Mouse (Mus musculus) heart, embryonic 15.5 days (tissue): ENCODE data around the gene Lancl1. TPM values are rescaled to one million over a fixed set of nuclear protein-coding genes. Genes with fewer than 3 reads are reported as not detected.

Source experiments
- ATAC-seq: fragments of 200-750 bp; cut with Nextera tagmentation; replicated peaks from 2 replicates; pipeline ENCODE4 v1.8.0; 2017; ENCODE audit warnings: low read depth, moderate TSS enrichment; ENCODE audit not compliant: insufficient number of reproducible peaks, insufficient read depth, low FRiP score
- H3K27ac ChIP-seq: fragments of 300-500 bp; sonication (generic); 2 replicates; pipeline ENCODE4 v1.5.1; 2015; ENCODE audit warnings: mild to moderate bottlenecking, inconsistent platforms
- H3K27me3 ChIP-seq: fragments of 300-500 bp; sonication (generic); 2 replicates; pipeline ENCODE4 v1.6.1; 2015; ENCODE audit warnings: inconsistent platforms
- H3K36me3 ChIP-seq: fragments of 300-500 bp; sonication (generic); 2 replicates; pipeline ENCODE4 v1.6.1; 2015; ENCODE audit warnings: mild to moderate bottlenecking, inconsistent platforms
- H3K4me1 ChIP-seq: fragments of 300-500 bp; sonication (generic); replicated peaks from 2 replicates; pipeline ENCODE4 v1.6.1; 2015; ENCODE audit warnings: inconsistent platforms
- H3K4me2 ChIP-seq: fragments of 300-500 bp; sonication (generic); 2 replicates; pipeline ENCODE4 v1.6.1; 2015; ENCODE audit warnings: inconsistent platforms, mild to moderate bottlenecking, moderate library complexity
- H3K4me3 ChIP-seq: fragments of 300-500 bp; sonication (generic); 2 replicates; pipeline ENCODE4 v1.5.1; 2015; ENCODE audit warnings: mild to moderate bottlenecking, inconsistent platforms
- H3K9ac ChIP-seq: fragments of 300-500 bp; sonication (generic); 2 replicates; pipeline ENCODE4 v1.6.1; 2015; ENCODE audit warnings: mild to moderate bottlenecking, inconsistent platforms
- H3K9me3 ChIP-seq: fragments of 300-500 bp; sonication (generic); replicated peaks from 2 replicates; pipeline ENCODE4 v1.6.1; 2016; ENCODE audit warnings: inconsistent platforms
- WGBS: fragments of 180-500 bp; shearing (Covaris S2); methylation state at CpG from one replicate; pipeline ENCODE4 v1.1.7; 2015; ENCODE audit warnings: mixed read lengths; 5-methylcytosine and 5-hydroxymethylcytosine counted together
- polyA plus RNA-seq: library from polyadenylated mRNA; unstranded; fragments of >200 nt; fragmentation: Nextera tagmentation; extraction: Ambion mirVana; gene quantifications from 2 replicates; pipeline ENCODE4 v1.2.1, GENCODE M21; 2015

Lancl1 gene
- polyA plus RNA-seq, result 60.1 and 73.2 TPM in 2 replicates

GRCm38 (mm10) chr1:67038246-67038987 lies at the start of gene Lancl1:
Gene Lancl1 (minus strand): TSS chr1:67038872.
- peaks cover 12% of the 10 kb centered on the region for H3K4me1 ChIP-seq
- peak within 1 kb of the TSS; percentile 77 for H3K9ac ChIP-seq
- no peaks in the 10 kb centered on the region for H3K9me3 ChIP-seq
- H3K36me3 ChIP-seq, result peaks cover 19% of the 10 kb centered on the region; the same call in 1 of the 2 replicates
- peak within 1 kb of the TSS; percentile 75 for H3K4me3 ChIP-seq
- H3K4me2 ChIP-seq, result peak within 1 kb of the TSS; percentile 73
- under 1% methylated on average over 47 of the region's 47 CpGs for WGBS
- no peak within 1 kb of the TSS for H3K27ac ChIP-seq
- no peaks in the 10 kb centered on the region for H3K27me3 ChIP-seq
- ATAC-seq, result peak; percentile 90

GRCm38 (mm10) chr1:67079146-67079545 lies 40.5 kb upstream of the Lancl1 start:
- Histone ChIP-seq H3K4me3 (no peak overlapping the region), H3K4me1 (no peaks in the 10 kb centered on the region), H3K27ac (no peak overlapping the region), H3K9ac (no peak overlapping the region), H3K9me3 (no peaks in the 10 kb centered on the region), H3K4me2 (no peak overlapping the region), H3K36me3 (no peaks in the 10 kb centered on the region), H3K27me3 (no peaks in the 10 kb centered on the region)
- 78% methylated on average over 7 of the region's 7 CpGs for WGBS
- ATAC-seq, result no peak

DNA sequence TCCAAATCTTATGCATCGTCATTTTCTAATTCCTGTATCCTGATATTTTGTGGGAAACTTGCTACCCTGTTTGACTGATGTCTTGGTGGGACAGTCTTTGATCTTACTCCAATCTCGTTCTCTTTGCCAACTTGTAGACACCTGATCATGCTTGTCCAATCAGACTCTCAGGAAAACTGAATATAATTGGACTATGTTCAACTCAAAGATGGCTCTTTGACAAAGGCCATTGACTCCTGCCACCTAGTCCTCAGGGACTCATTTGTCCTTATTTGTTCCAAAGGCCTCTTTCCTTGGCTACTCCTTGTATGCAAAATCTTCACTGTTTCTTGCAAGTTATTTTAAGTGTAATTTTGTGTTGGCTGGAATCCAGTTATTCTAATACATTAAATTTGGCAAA lies 40.0 kb upstream of the Lancl1 start:
- no peaks in the 10 kb centered on the region for H3K9me3 ChIP-seq
- H3K4me1 ChIP-seq, result no peaks in the 10 kb centered on the region
- H3K4me3 ChIP-seq, result no peak overlapping the region
- no peak for ATAC-seq
- no peaks in the 10 kb centered on the region for H3K36me3 ChIP-seq
- H3K27me3 ChIP-seq, result no peaks in the 10 kb centered on the region
- H3K4me2 ChIP-seq, result no peak overlapping the region
- H3K9ac ChIP-seq, result no peak overlapping the region
- WGBS, result 69% methylated on average over 2 of the region's 2 CpGs
- H3K27ac ChIP-seq, result no peak overlapping the region

GRCm38 (mm10) chr1:67077739-67078138 lies 39.1 kb upstream of the Lancl1 start:
- no peaks in the 10 kb centered on the region for H3K4me1 ChIP-seq
- 48% methylated on average over 2 of the region's 2 CpGs for WGBS

GRCm38 (mm10) chr1:67067561-67067960 lies 28.9 kb upstream of the Lancl1 start:
- H3K9me3 ChIP-seq, result no peaks in the 10 kb centered on the region
- no peak for ATAC-seq
- H3K4me3 ChIP-seq, result no peak overlapping the region
- no peak overlapping the region for H3K27ac ChIP-seq
- H3K36me3 ChIP-seq, result no peaks in the 10 kb centered on the region
- H3K9ac ChIP-seq, result no peak overlapping the region
- H3K4me1 ChIP-seq, result no peaks in the 10 kb centered on the region
- WGBS, result 48% methylated on average over 1 of the region's 1 CpGs
- 0 out of 2 replicates have a peak, but pooled peaks cover under 1% of the 10 kb centered on the region for H3K27me3 ChIP-seq
- no peak overlapping the region for H3K4me2 ChIP-seq

More at GRCm38 (mm10) chr1:67077739-67078138, 39.1 kb upstream of the Lancl1 start:
- H3K27ac ChIP-seq, result no peak overlapping the region
- H3K9me3 ChIP-seq, result no peaks in the 10 kb centered on the region
- H3K36me3 ChIP-seq, result no peaks in the 10 kb centered on the region
- H3K4me3 ChIP-seq, result no peak overlapping the region
- H3K9ac ChIP-seq, result no peak overlapping the region
- H3K27me3 ChIP-seq, result no peaks in the 10 kb centered on the region
- no peak overlapping the region for H3K4me2 ChIP-seq
- ATAC-seq, result no peak

- Histone ChIP-seq H3K4me1 (no peaks in the 10 kb centered on the region), H3K27ac (no peak overlapping the region), H3K9me3 (no peaks in the 10 kb centered on the region), H3K9ac (no peak overlapping the region), H3K36me3 (no peaks in the 10 kb centered on the region), H3K4me2 (no peak overlapping the region), H3K27me3 (0 out of 2 replicates have a peak, but pooled peaks cover 4% of the 10 kb centered on the region), H3K4me3 (no peak overlapping the region)
- no peak for ATAC-seq
- 80% methylated on average over 9 of the region's 9 CpGs for WGBS
Observed at GRCm38 (mm10) chr1:67065347-67066270, 26.9 kb upstream of the Lancl1 start.

DNA sequence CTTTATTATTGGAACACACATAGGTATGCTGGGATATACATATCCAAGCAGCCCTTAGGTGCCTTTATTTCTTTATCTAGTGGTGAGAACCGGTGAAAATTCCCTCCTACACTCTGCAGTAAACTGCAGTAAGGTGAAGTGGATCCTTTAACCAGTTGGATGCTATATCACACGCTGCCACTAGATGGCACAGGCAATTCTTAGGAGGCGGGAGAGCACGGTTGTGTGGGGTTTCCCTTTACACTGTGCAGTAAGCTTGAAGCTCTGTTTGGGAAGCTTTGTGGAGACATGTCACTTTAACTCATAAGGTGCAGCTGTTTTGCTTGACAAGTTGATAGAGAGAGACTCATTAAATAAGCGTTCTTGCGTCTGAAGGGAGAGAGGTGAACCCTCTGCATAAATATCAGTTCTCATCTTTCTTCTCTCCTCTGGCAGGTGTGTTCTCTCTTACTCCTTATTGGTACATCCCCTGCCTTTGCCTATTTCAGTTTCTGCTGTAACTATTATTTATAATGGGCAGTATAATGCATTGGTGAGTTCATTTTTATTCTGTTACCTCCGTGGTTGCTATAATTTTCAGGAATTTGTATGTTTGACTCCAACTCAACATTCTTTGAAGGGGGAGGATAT lies 22.9 kb upstream of the Lancl1 start:
- H3K4me1 ChIP-seq, result no peaks in the 10 kb centered on the region
- no peaks in the 10 kb centered on the region for H3K9me3 ChIP-seq
- 6% methylated on average over 7 of the region's 7 CpGs for WGBS
- H3K4me3 ChIP-seq, result no peak overlapping the region
- peak; percentile 43 for ATAC-seq
- no peaks in the 10 kb centered on the region for H3K36me3 ChIP-seq
- 0 out of 2 replicates have a peak, but pooled peaks cover 4% of the 10 kb centered on the region for H3K27me3 ChIP-seq
- H3K9ac ChIP-seq, result no peak overlapping the region
- H3K27ac ChIP-seq, result no peak overlapping the region
- H3K4me2 ChIP-seq, result no peak overlapping the region

DNA sequence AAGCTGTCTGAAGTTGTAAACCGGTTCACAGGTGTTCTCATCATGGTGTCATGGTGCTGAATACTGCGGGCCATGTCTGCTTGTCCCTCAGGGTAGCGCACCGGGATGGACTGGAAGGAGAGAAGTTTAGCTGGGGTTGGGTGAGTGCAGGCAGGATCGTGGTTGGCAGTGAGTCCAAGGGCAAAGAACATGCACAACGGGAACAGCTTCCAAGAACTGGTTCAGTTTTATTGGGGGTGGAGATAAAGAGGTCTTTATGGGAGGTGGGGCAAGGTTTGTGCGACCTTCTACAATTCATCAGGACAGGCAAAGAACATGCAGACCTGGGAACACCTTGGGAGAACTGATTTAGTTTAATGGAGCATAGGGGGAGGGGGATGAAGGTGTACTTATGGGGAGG lies 17.1 kb upstream of the Lancl1 start:
- Histone ChIP-seq H3K4me3 (no peak overlapping the region), H3K9me3 (no peaks in the 10 kb centered on the region), H3K4me2 (no peak overlapping the region), H3K4me1 (no peaks in the 10 kb centered on the region), H3K27ac (no peak overlapping the region), H3K27me3 (no peaks in the 10 kb centered on the region), H3K36me3 (no peaks in the 10 kb centered on the region), H3K9ac (no peak overlapping the region)
- ATAC-seq, result no peak
- WGBS, result 86% methylated on average over 7 of the region's 7 CpGs

DNA sequence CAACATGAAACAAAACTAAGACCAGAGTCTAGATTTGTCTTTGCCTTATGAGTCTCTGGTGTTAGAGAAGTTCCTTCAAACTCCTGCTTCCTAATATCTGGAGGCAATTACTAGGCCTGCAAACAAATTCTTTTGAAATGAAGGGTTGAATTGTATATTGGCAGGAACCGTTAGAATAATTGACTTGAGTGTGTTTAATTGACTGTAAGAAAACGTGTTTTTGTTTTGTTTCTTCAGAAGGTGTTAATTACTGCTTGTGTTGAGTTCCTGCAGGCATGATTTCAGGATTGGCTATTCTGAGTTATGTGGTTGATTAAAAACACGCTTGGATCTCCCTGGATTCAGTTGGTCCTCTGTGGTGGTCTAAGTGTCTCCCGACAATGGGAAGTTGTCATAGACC lies 14.0 kb upstream of the Lancl1 start:
- H3K36me3 ChIP-seq, result no peaks in the 10 kb centered on the region
- H3K9me3 ChIP-seq, result no peaks in the 10 kb centered on the region
- WGBS, result 65% methylated on average over 4 of the region's 4 CpGs
- no peak for ATAC-seq
- H3K27me3 ChIP-seq, result no peaks in the 10 kb centered on the region
- no peak overlapping the region for H3K4me3 ChIP-seq
- no peak overlapping the region for H3K4me2 ChIP-seq
- no peak overlapping the region for H3K27ac ChIP-seq
- H3K4me1 ChIP-seq, result peaks cover 7% of the 10 kb centered on the region
- no peak overlapping the region for H3K9ac ChIP-seq

GRCm38 (mm10) chr1:67049600-67049999 lies 10.9 kb upstream of the Lancl1 start:
- Histone ChIP-seq H3K9ac (no peak overlapping the region), H3K27ac (peak overlapping the region; percentile 21), H3K4me1 (peaks cover 7% of the 10 kb centered on the region), H3K4me2 (no peak overlapping the region), H3K4me3 (no peak overlapping the region), H3K36me3 (no peaks in the 10 kb centered on the region), H3K9me3 (no peaks in the 10 kb centered on the region), H3K27me3 (no peaks in the 10 kb centered on the region)
- ATAC-seq, result no peak; the same call in 1 of the 2 replicates
- WGBS, result 32% methylated on average over 1 of the region's 1 CpGs

DNA sequence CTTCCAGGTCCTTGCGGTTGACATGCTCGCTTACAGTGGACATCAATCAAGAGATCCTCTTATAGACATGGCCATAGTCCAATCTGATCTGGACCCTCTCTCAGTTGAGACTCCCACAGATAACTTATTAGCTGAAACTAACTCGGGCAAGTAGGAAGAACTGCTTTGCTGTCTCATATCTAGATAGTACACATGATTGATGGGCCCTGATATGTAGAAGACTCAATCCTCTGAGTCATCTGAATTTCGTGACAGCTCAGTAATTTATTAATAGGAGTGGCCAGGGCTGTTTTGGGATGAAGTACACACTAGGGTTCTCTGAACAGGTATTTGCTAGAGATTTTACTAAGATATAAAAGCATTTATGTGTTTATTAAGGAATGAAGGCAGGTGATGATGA lies 10.0 kb upstream of the Lancl1 start:
- no peak for ATAC-seq
- WGBS, result 55% methylated on average over 4 of the region's 4 CpGs
- H3K36me3 ChIP-seq, result no peaks in the 10 kb centered on the region
- H3K9ac ChIP-seq, result no peak overlapping the region
- no peaks in the 10 kb centered on the region for H3K9me3 ChIP-seq
- no peak overlapping the region for H3K4me3 ChIP-seq
- no peak overlapping the region for H3K27ac ChIP-seq
- peaks cover 7% of the 10 kb centered on the region for H3K4me1 ChIP-seq
- no peaks in the 10 kb centered on the region for H3K27me3 ChIP-seq
- H3K4me2 ChIP-seq, result no peak overlapping the region
